ENCODE assay signal across 24 mouse cellular contexts in genomic region chr8:46550058-46550457, GRCm38 (mm10). TPM values are rescaled to one million over a fixed set of nuclear protein-coding genes. Genes with fewer than 3 reads are reported as not detected.
DNase-seq lines count a peak whose midpoint lies in the region; ATAC-seq and TF ChIP-seq lines count a peak whose summit lies in the region.
"Had no signal": no experiment of that assay in that cellular context is flagged by ENCODE, and none has a peak within 500 bp of the region (broad histone marks: within the 10 kb centered on the region; RNA-seq: fewer than 3 reads in every experiment).

No protein-coding gene starts in this region.

- H3K27me3 ChIP-seq in kidney, embryonic 16.5 days (ENCODE audit: insufficient read depth, low read length) = no peaks in the 10 kb centered on the region
- no peaks in the 10 kb centered on the region for H3K27me3 ChIP-seq in splenic B cell, adult 2 months (ENCODE audit: control insufficient read depth, insufficient read depth, low read length, poor library complexity, severe bottlenecking)
- no peaks in the 10 kb centered on the region for H3K27me3 ChIP-seq in forebrain, postnatal 0 days (ENCODE audit: insufficient read depth, low read length)
- H3K27me3 ChIP-seq: embryonic facial prominence, embryonic 15.5 days; forebrain, embryonic 15.5 days had no signal

- H3K4me2 ChIP-seq in kidney, embryonic 16.5 days (replicated peaks; ENCODE audit: low read depth, low read length) = no peak overlapping the region
- H3K4me2 ChIP-seq in forebrain, postnatal 0 days (ENCODE audit: low read depth) = no peak overlapping the region
- H3K4me2 ChIP-seq: embryonic facial prominence, embryonic 15.5 days; forebrain, embryonic 15.5 days; heart, embryonic 11.5 days; midbrain, embryonic 11.5 days had no signal

- DNase-seq in kidney, postnatal 25 days = no peak
- DNase-seq in splenic B cell, adult 2 months (ENCODE audit: low read depth, low spot score) = peak; percentile 82
- no peak for DNase-seq in forebrain, postnatal 0 days
- DNase-seq in spleen, adult 12 weeks (ENCODE audit: low spot score) = no peak
- DNase-seq: cerebellum, adult 11 months; cerebellum, adult 9-11 months; gastrocnemius, postnatal 14 days; heart, adult 11 months; kidney, postnatal 10 days; lung, adult 18-20 months; lung, postnatal 14 days; thymus, postnatal 14 days had no signal

- H3K4me3 ChIP-seq in kidney, embryonic 16.5 days (ENCODE audit: low read length) = no peak overlapping the region
- H3K4me3 ChIP-seq in forebrain, postnatal 0 days (ENCODE audit: low read depth, low read length) = no peak overlapping the region
- H3K4me3 ChIP-seq: embryonic facial prominence, embryonic 15.5 days; forebrain, embryonic 15.5 days; hindbrain, embryonic 10.5 days; layer of hippocampus, adult 2 months; limb, embryonic 10.5 days had no signal

- no peak for ATAC-seq in kidney, embryonic 16.5 days (ENCODE audit: low FRiP score, low TSS enrichment)
- peak; percentile 44 for ATAC-seq in CD4-positive, CD25-positive, alpha-beta regulatory T cell, adult 4 months
- ATAC-seq in inflammation-experienced regulatory T-cells, adult 6 months = peak; percentile 47
- ATAC-seq in forebrain, postnatal 0 days = no peak
- ATAC-seq: forebrain, embryonic 15.5 days; hindbrain, embryonic 16.5 days; intestine, postnatal 0 days had no signal

- no peaks in the 10 kb centered on the region for H3K36me3 ChIP-seq in kidney, embryonic 16.5 days (ENCODE audit: insufficient read depth, low read length)
- no peaks in the 10 kb centered on the region for H3K36me3 ChIP-seq in splenic B cell, adult 2 months (ENCODE audit: control insufficient read depth, insufficient read depth, low read length, poor library complexity, severe bottlenecking)
- H3K36me3 ChIP-seq in forebrain, postnatal 0 days (ENCODE audit: insufficient read depth) = no peaks in the 10 kb centered on the region
- H3K36me3 ChIP-seq: embryonic facial prominence, embryonic 15.5 days; forebrain, embryonic 15.5 days had no signal

- TF ChIP-seq CTCF in forebrain, postnatal 0 days (IDR thresholded peaks at IDR 0.05; ENCODE audit: low read depth) = no peak

- no peaks in the 10 kb centered on the region for H3K9me3 ChIP-seq in kidney, embryonic 16.5 days (ENCODE audit: low read length)
- H3K9me3 ChIP-seq in forebrain, postnatal 0 days (ENCODE audit: low read length) = no peaks in the 10 kb centered on the region
- H3K9me3 ChIP-seq: embryonic facial prominence, embryonic 15.5 days; forebrain, embryonic 15.5 days; hindbrain, embryonic 10.5 days; limb, embryonic 10.5 days had no signal

- 0 out of 2 replicates have a peak overlapping the region, but pooled peaks have one; percentile 15 for H3K9ac ChIP-seq in kidney, embryonic 16.5 days (replicated peaks; ENCODE audit: low read length)
- no peak overlapping the region for H3K9ac ChIP-seq in forebrain, postnatal 0 days
- H3K9ac ChIP-seq: embryonic facial prominence, embryonic 15.5 days; forebrain, embryonic 15.5 days had no signal

- WGBS in kidney, embryonic 16.5 days = 69% methylated on average over 8 of the region's 8 CpGs
- WGBS in forebrain, postnatal 0 days = 85% methylated on average over 8 of the region's 8 CpGs

- H3K27ac ChIP-seq in kidney, embryonic 16.5 days (ENCODE audit: low read length) = no peak overlapping the region
- H3K27ac ChIP-seq in forebrain, postnatal 0 days (ENCODE audit: low read depth, low read length) = no peak overlapping the region
- H3K27ac ChIP-seq: embryonic facial prominence, embryonic 15.5 days; forebrain, embryonic 15.5 days; hindbrain, embryonic 10.5 days; limb, embryonic 10.5 days had no signal

- H3K4me1 ChIP-seq in kidney, embryonic 16.5 days (ENCODE audit: insufficient read depth, low read length) = peaks cover 23% of the 10 kb centered on the region
- H3K4me1 ChIP-seq in forebrain, postnatal 0 days (ENCODE audit: insufficient read depth) = peaks cover 2% of the 10 kb centered on the region; the same call in 1 of the 2 replicates

RNA-seq across cellular contexts. Expression of gene Cenpu, which starts 1.8 kb away (rescaled TPM):
- 17.2 and 18.2 TPM in 2 replicates for polyA plus RNA-seq in kidney, embryonic 16.5 days (2015; fragmentation: Nextera tagmentation; extraction: Ambion mirVana)
- polyA plus RNA-seq in CD4-positive, CD25-positive, alpha-beta regulatory T cell, adult 4 months (2017; shearing (Covaris generic)) = 1 to 10 TPM; 6.1 to 8.2 TPM
- polyA plus RNA-seq in inflammation-experienced regulatory T-cells, adult 6 months (2017; shearing (Covaris generic)) = 10 to 100 TPM in 1 of 3 experiments, 1 to 10 TPM in 2; 8.1 to 18.0 (median 9.1) TPM
- 10.1 and 11.5 TPM in 2 replicates for total RNA-seq in forebrain, postnatal 0 days (2014; rRNA removed)
- polyA plus RNA-seq in forebrain, postnatal 0 days (2015; fragmentation: Nextera tagmentation; extraction: Ambion mirVana) = 7.3 and 8.3 TPM in 2 replicates

Comparison
In these comparisons a context has a peak if more than half of its experiments do, and no peak if none do; other contexts are left out.
1. ATAC-seq: peak in CD4-positive, CD25-positive, alpha-beta regulatory T cell, adult 4 months (single experiment) and inflammation-experienced regulatory T-cells, adult 6 months (single experiment); none in kidney, embryonic 16.5 days (single experiment) and forebrain, postnatal 0 days (single experiment).